Mouse (Mus musculus): ENCODE measurements at regions not wholly inside any gene's neighbourhood (a gene's known extent, or its start where the extent isn't known, plus 50 kb on each side); places are given as distances from the start of the nearest gene placed in this dataset.

GRCm38 (mm10) chr5:4248422-4248821 is 56.3 kb downstream of the Mterf1b start:
- no peak for TF ChIP-seq CTCF (conservative IDR thresholded peaks at IDR 0.05; ENCODE audit: low read length)
- no peak for TF ChIP-seq NANOG (IDR thresholded peaks at IDR 0.05; ENCODE audit: borderline replicate concordance, low read length)
- no peak for TF ChIP-seq POU5F1 (IDR thresholded peaks at IDR 0.05; ENCODE audit: borderline replicate concordance, low read length)

All from E14TG2a.4 (cell line).